9 mouse cellular contexts compared by ENCODE assay signal in the genomic region with DNA sequence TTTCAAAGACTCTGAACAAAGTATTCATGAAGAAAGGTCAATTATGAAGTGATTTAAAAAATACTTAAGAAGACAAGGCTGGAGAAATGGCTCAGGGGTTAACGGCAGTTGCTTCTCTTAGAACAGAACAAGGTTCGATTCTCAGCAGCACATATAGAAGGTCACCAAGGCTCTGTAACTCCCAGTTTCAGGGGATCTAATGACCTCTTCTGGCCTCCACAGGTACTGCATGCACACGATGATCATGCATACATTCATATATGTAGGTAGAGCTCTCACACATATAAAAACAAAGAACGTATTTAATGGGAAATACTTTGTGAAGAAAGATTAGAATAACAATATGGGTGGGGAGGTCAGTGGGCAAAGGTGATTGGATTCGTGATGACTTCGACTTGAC. TPM values are rescaled to one million over a fixed set of nuclear protein-coding genes. Genes with fewer than 3 reads are reported as not detected.
DNase-seq lines count a peak whose midpoint lies in the region; ATAC-seq and TF ChIP-seq lines count a peak whose summit lies in the region.
"Had no signal": no experiment of that assay in that cellular context is flagged by ENCODE, and none has a peak within 500 bp of the region (broad histone marks: within the 10 kb centered on the region; RNA-seq: fewer than 3 reads in every experiment).

No protein-coding gene starts in this region.

- no peak overlapping the region for H3K9ac ChIP-seq in forebrain, embryonic 13.5 days
- no peak overlapping the region for H3K9ac ChIP-seq in liver, embryonic 14.5 days (replicated peaks)
- H3K9ac ChIP-seq: lung, embryonic 15.5 days had no signal

- DNase-seq in forebrain, embryonic 10.5 days (ENCODE audit: extremely low spot score, low spot score) = no peak
- DNase-seq in 416B (ENCODE audit: low read depth) = peak; percentile 57
- peak in 1 of 3 experiments; percentile 12 for DNase-seq in liver, embryonic 14.5 days (ENCODE audit: low read depth in 3 of 3, low spot score in 3 of 3)
- DNase-seq in spleen, postnatal 14 days (ENCODE audit: low spot score in 2 of 2) = no peak
- DNase-seq in ovary, adult 18-20 months (ENCODE audit: low spot score) = no peak
- no peak for DNase-seq in left cerebral cortex, postnatal 36 days (ENCODE audit: low spot score in 2 of 2)

- intact Hi-C loops in left cerebral cortex, postnatal 36 days (cut with DNase I) = no loop called here

- H3K9me3 ChIP-seq in forebrain, embryonic 13.5 days (replicated peaks) = no peaks in the 10 kb centered on the region
- no peaks in the 10 kb centered on the region for H3K9me3 ChIP-seq in forebrain, embryonic 10.5 days
- no peaks in the 10 kb centered on the region for H3K9me3 ChIP-seq in liver, embryonic 14.5 days (ENCODE audit: control insufficient read depth, low read length)
- H3K9me3 ChIP-seq: lung, embryonic 15.5 days had no signal

- no peak overlapping the region for H3K27ac ChIP-seq in forebrain, embryonic 13.5 days
- H3K27ac ChIP-seq in forebrain, embryonic 10.5 days = no peak overlapping the region
- H3K27ac ChIP-seq in cortical plate, adult 2 months (ENCODE audit: insufficient read depth, low read length) = no peak overlapping the region
- H3K27ac ChIP-seq in liver, embryonic 14.5 days = no peak overlapping the region
- H3K27ac ChIP-seq: lung, embryonic 15.5 days had no signal

- peaks cover 30% of the 10 kb centered on the region for H3K36me3 ChIP-seq in forebrain, embryonic 13.5 days (ENCODE audit: poor library complexity, severe bottlenecking)
- peaks cover 90% of the 10 kb centered on the region for H3K36me3 ChIP-seq in forebrain, embryonic 10.5 days (replicated peaks)
- no peaks in the 10 kb centered on the region for H3K36me3 ChIP-seq in liver, embryonic 14.5 days (replicated peaks; ENCODE audit: control insufficient read depth, insufficient read depth, low read depth)

- 0 out of 2 replicates have a peak, but pooled peaks have one; percentile 17 for TF ChIP-seq CTCF in cortical plate, adult 2 months (IDR thresholded peaks at IDR 0.05; ENCODE audit: extremely low read depth, insufficient read depth, low read length)
- peak; percentile 71 for TF ChIP-seq CTCF in liver, embryonic 14.5 days (IDR thresholded peaks at IDR 0.05; ENCODE audit: low read depth)

- H3K27me3 ChIP-seq in forebrain, embryonic 13.5 days = no peaks in the 10 kb centered on the region
- H3K27me3 ChIP-seq in forebrain, embryonic 10.5 days (ENCODE audit: poor library complexity, severe bottlenecking) = no peaks in the 10 kb centered on the region
- no peaks in the 10 kb centered on the region for H3K27me3 ChIP-seq in liver, embryonic 14.5 days (ENCODE audit: control insufficient read depth, insufficient read depth, low read length)
- H3K27me3 ChIP-seq: lung, embryonic 15.5 days had no signal

- 88% methylated on average over 6 of the region's 6 CpGs for WGBS in forebrain, embryonic 13.5 days
- WGBS in forebrain, embryonic 10.5 days = 88% methylated on average over 6 of the region's 6 CpGs
- WGBS in liver, embryonic 14.5 days (ENCODE audit: insufficient replicate concordance) = 64% methylated on average over 6 of the region's 6 CpGs

- ATAC-seq in forebrain, embryonic 13.5 days = peak; percentile 48; the same call in 1 of the 2 replicates
- ATAC-seq in liver, embryonic 14.5 days (ENCODE audit: insufficient read depth) = no peak

- no peak overlapping the region for H3K4me3 ChIP-seq in forebrain, embryonic 13.5 days
- H3K4me3 ChIP-seq in forebrain, embryonic 10.5 days = no peak overlapping the region
- H3K4me3 ChIP-seq in cortical plate, adult 2 months (ENCODE audit: insufficient read depth, low read length) = no peak overlapping the region
- no peak overlapping the region for H3K4me3 ChIP-seq in liver, embryonic 14.5 days (ENCODE audit: insufficient read depth in 1 of 2, low read depth in 2 of 2, low read length in 2 of 2)
- H3K4me3 ChIP-seq: lung, embryonic 15.5 days had no signal

- 0 out of 2 replicates have a peak, but pooled peaks cover 6% of the 10 kb centered on the region for H3K4me1 ChIP-seq in forebrain, embryonic 13.5 days
- H3K4me1 ChIP-seq in forebrain, embryonic 10.5 days = no peaks in the 10 kb centered on the region
- no peaks in the 10 kb centered on the region for H3K4me1 ChIP-seq in cortical plate, adult 2 months (ENCODE audit: control insufficient read depth, insufficient read depth, low read length)
- H3K4me1 ChIP-seq in liver, embryonic 14.5 days (replicated peaks; ENCODE audit: control insufficient read depth in 2 of 2, insufficient read depth in 2 of 2, low read length in 1 of 2) = no peaks in the 10 kb centered on the region

- TF ChIP-seq POLR2A in cortical plate, adult 2 months (IDR thresholded peaks at IDR 0.05; ENCODE audit: extremely low read depth, insufficient read depth, low read length) = no peak

- TF ChIP-seq EP300 in liver, embryonic 14.5 days (IDR thresholded peaks at IDR 0.05; ENCODE audit: low read depth) = no peak

- no peak overlapping the region for H3K4me2 ChIP-seq in forebrain, embryonic 13.5 days
- H3K4me2 ChIP-seq in liver, embryonic 14.5 days (ENCODE audit: low read depth) = no peak overlapping the region
- H3K4me2 ChIP-seq: lung, embryonic 15.5 days had no signal

RNA-seq across cellular contexts. Expression of gene Adgra3, which starts 56.5 kb away (rescaled TPM):
- 22.3 and 22.6 TPM in 2 replicates for polyA plus RNA-seq in forebrain, embryonic 13.5 days (2015; fragmentation: Nextera tagmentation; extraction: Ambion mirVana)
- 34.9 and 38.1 TPM in 2 replicates for polyA plus RNA-seq in forebrain, embryonic 10.5 days (2016; fragmentation: Nextera tagmentation; extraction: Ambion mirVana)
- 13.9 TPM in 2 replicates for polyA plus RNA-seq in cortical plate, adult 2 months (2012; rRNA removed)
- 4.5 and 4.9 TPM in 2 replicates for polyA plus RNA-seq in liver, embryonic 14.5 days (2012; rRNA removed)
- polyA plus RNA-seq in liver, embryonic 14.5 days (2014; fragmentation: Nextera tagmentation; extraction: Ambion mirVana) = 4.0 and 5.1 TPM in 2 replicates
- 10 to 100 TPM; 18.7 to 20.5 TPM for total RNA-seq in left cerebral cortex, postnatal 36 days (2021)
